Mouse (Mus musculus) liver, postnatal 0 days (tissue): ENCODE measurements around the gene Noa1.

ENCODE experiments used
- CTCF ChIP-seq: sonication (generic); IDR thresholded peaks from 2 replicates; pipeline ENCODE4 v1.5.1; 2016; ENCODE audit warnings: antibody characterized with exemption, low read depth
- EP300 ChIP-seq: IDR thresholded peaks from 2 replicates; pipeline ENCODE4 v1.6.1; 2016; ENCODE audit warnings: antibody characterized with exemption, low read depth, mild to moderate bottlenecking

- no peak for TF ChIP-seq CTCF
- TF ChIP-seq EP300: no peak
Measured at GRCm38 (mm10) chr5:77259315-77259714, 50.6 kb downstream of the Noa1 start.
